Mouse (Mus musculus) layer of hippocampus, postnatal 25 days (tissue): Measurements from ENCODE around the gene Hyal2. TPM values are rescaled to one million over a fixed set of nuclear protein-coding genes. Genes with fewer than 3 reads are reported as not detected.

Experiments used
- DNase-seq, 2 experiments: peaks; one replicate each; pipeline ENCODE4 v3.0.0; 2022; ENCODE audit warnings: mixed read lengths in 2 of 2, low spot score in 1 of 2; ENCODE audit errors: extremely low spot score in 1 of 2
- total RNA-seq, 2 experiments: library from RNA; stranded (reverse); gene quantifications; 2 replicates each; pipeline ENCODE4 v1.2.3; 2021

Gene Hyal2
- total RNA-seq, 2 experiments from 2014 or later = 13.2 to 17.8 TPM

- DNase-seq = no peak
Measured at GRCm38 (mm10) chr9:107607653-107608245, 40.0 kb downstream of the Hyal2 start.

- DNase-seq = no peak
Measured at GRCm38 (mm10) chr9:107608741-107609432, 41.1 kb downstream of the Hyal2 start, which contains the start of gene Sema3b. TSS of gene Sema3b (minus strand) at chr9:107609229.

- no peak for DNase-seq
Measured at GRCm38 (mm10) chr9:107609433-107609830, 41.7 kb downstream of the Hyal2 start.

- DNase-seq = peak in 1 of 2 experiments; percentile 34
Measured at GRCm38 (mm10) chr9:107611456-107612190, 43.9 kb downstream of the Hyal2 start.

GRCm38 (mm10) chr9:107612191-107612944, 44.6 kb downstream of the Hyal2 start:
- DNase-seq = peak; percentile 99

GRCm38 (mm10) chr9:107612945-107613569, 45.3 kb downstream of the Hyal2 start:
- DNase-seq = no peak

GRCm38 (mm10) chr9:107615035-107615434, 47.3 kb downstream of the Hyal2 start:
- no peak for DNase-seq

GRCm38 (mm10) chr9:107617461-107617860, 49.7 kb downstream of the Hyal2 start:
- no peak for DNase-seq

GRCm38 (mm10) chr9:107618098-107618497, 50.4 kb downstream of the Hyal2 start:
- no peak for DNase-seq

- no peak for DNase-seq
Measured at GRCm38 (mm10) chr9:107618778-107619545, 51.2 kb downstream of the Hyal2 start.

GRCm38 (mm10) chr9:107619546-107619879, 51.8 kb downstream of the Hyal2 start:
- DNase-seq = no peak

- no peak for DNase-seq
Measured at GRCm38 (mm10) chr9:107620954-107621353, 53.2 kb downstream of the Hyal2 start.

Other genes starting within 250 kb of the Hyal2 start
- gene Hemk1, start 229.6 kb upstream of the Hyal2 start, total RNA-seq = 10 to 100 TPM; 16.5 to 18.2 TPM
- 1 to 10 TPM; 2.1 to 2.3 TPM for gene 6430571L13Rik, start 227.3 kb upstream of the Hyal2 start, total RNA-seq
- 10 to 100 TPM; 16.8 to 21.2 TPM for gene Cacna2d2, start 168.3 kb upstream of the Hyal2 start, total RNA-seq
- 10 to 100 TPM; 38.1 to 41.0 TPM for gene Tmem115, start 34.0 kb upstream of the Hyal2 start, total RNA-seq
- gene Cyb561d2, start 25.8 kb upstream of the Hyal2 start, total RNA-seq = 10 to 100 TPM; 16.4 to 18.5 TPM
- 10 to 100 TPM; 42.4 to 44.9 TPM for gene Nprl2, start 25.7 kb upstream of the Hyal2 start, total RNA-seq
- gene Zmynd10, start 20.6 kb upstream of the Hyal2 start, total RNA-seq = 1 to 10 TPM; 4.7 to 5.2 TPM
- 10 to 100 TPM; 16.1 to 16.3 TPM for gene Rassf1, start 16.4 kb upstream of the Hyal2 start, total RNA-seq
- 10 to 100 TPM; 71.1 to 76.0 TPM for gene Tusc2, start 4.7 kb upstream of the Hyal2 start, total RNA-seq
- gene Hyal1, start 9.0 kb downstream of the Hyal2 start, total RNA-seq = 1 to 10 TPM; 6.4 to 8.0 TPM
- gene Naa80, start 10.9 kb downstream of the Hyal2 start, total RNA-seq = 10 to 100 TPM; 11.3 to 13.3 TPM
- 1 to 10 TPM; 1.4 to 1.9 TPM for gene Hyal3, start 12.9 kb downstream of the Hyal2 start, total RNA-seq
- gene Ifrd2, start 19.7 kb downstream of the Hyal2 start, total RNA-seq = 10 to 100 TPM; 11.8 to 16.8 TPM
- gene Sema3b, start 41.3 kb downstream of the Hyal2 start, total RNA-seq = 1 to 10 TPM; 2.2 to 2.7 TPM
- 100 to 1,000 TPM; 208 to 223 TPM for gene Gnai2, start 67.4 kb downstream of the Hyal2 start, total RNA-seq
- 10 to 100 TPM; 57.8 to 66.2 TPM for gene Slc38a3, start 101.6 kb downstream of the Hyal2 start, total RNA-seq
- not detected for gene Gnat1, start 111.8 kb downstream of the Hyal2 start, total RNA-seq
- 1 to 10 TPM; 2.9 to 4.2 TPM for gene Sema3f, start 142.5 kb downstream of the Hyal2 start, total RNA-seq
- 100 to 1,000 TPM; 117 to 159 TPM for gene Rbm5, start 203.1 kb downstream of the Hyal2 start, total RNA-seq